Mouse (Mus musculus) neural tube, embryonic 11.5 days (tissue): Measurements from ENCODE around the gene Lin54. TPM values are rescaled to one million over a fixed set of nuclear protein-coding genes. Genes with fewer than 3 reads are reported as not detected.

Experiments
- ATAC-seq: fragments of 200-750 bp; cut with Nextera tagmentation; 2 replicates; pipeline ENCODE4 v1.8.0; 2017; ENCODE audit warnings: moderate number of reproducible peaks, mild to moderate bottlenecking, moderate TSS enrichment, moderate library complexity; ENCODE audit not compliant: insufficient read depth, low FRiP score, low TSS enrichment
- DNase-seq: peaks from one replicate; pipeline ENCODE4 v3.0.0-alpha.2; 2015; ENCODE audit warnings: low spot score
- H3K27ac ChIP-seq: fragments of 300-500 bp; sonication (generic); 2 replicates; pipeline ENCODE4 v1.5.1; 2014; ENCODE audit warnings: low read depth, mild to moderate bottlenecking, low read length
- H3K27me3 ChIP-seq: fragments of 300-500 bp; sonication (generic); 2 replicates; pipeline ENCODE4 v1.6.1; 2014; ENCODE audit warnings: mild to moderate bottlenecking, low read length, mixed read lengths; ENCODE audit not compliant: control insufficient read depth, insufficient read depth
- H3K36me3 ChIP-seq: fragments of 300-500 bp; sonication (generic); 2 replicates; pipeline ENCODE4 v1.6.1; 2014; ENCODE audit warnings: mild to moderate bottlenecking, low read length, moderate library complexity, mixed read lengths; ENCODE audit not compliant: control insufficient read depth, insufficient read depth
- H3K4me1 ChIP-seq: fragments of 300-500 bp; sonication (generic); 2 replicates; pipeline ENCODE4 v1.6.1; 2014; ENCODE audit warnings: low read length, mixed read lengths; ENCODE audit not compliant: control insufficient read depth, insufficient read depth
- H3K4me2 ChIP-seq: fragments of 300-500 bp; sonication (generic); 2 replicates; pipeline ENCODE4 v1.6.1; 2014; ENCODE audit warnings: low read depth, mild to moderate bottlenecking, moderate library complexity
- H3K4me3 ChIP-seq: fragments of 300-500 bp; sonication (generic); 2 replicates; pipeline ENCODE4 v1.5.1; 2014; ENCODE audit warnings: low read depth, low read length
- H3K9ac ChIP-seq: fragments of 300-500 bp; sonication (generic); 2 replicates; pipeline ENCODE4 v1.6.1; 2014; ENCODE audit warnings: mild to moderate bottlenecking, low read length
- H3K9me3 ChIP-seq: fragments of 300-500 bp; sonication (generic); 2 replicates; pipeline ENCODE4 v1.6.1; 2016; ENCODE audit warnings: low read length; ENCODE audit not compliant: control insufficient read depth
- WGBS: fragments of 180-500 bp; shearing (Covaris S2); extraction: QIAGEN DNeasy Blood & Tissue Kit; methylation state at CpG from one replicate; pipeline ENCODE4 v1.1.7; 2014; 5-methylcytosine and 5-hydroxymethylcytosine counted together
- microRNA-seq: library from miRNA; unstranded; fragments of <30 nt; microRNA quantifications from one replicate; pipeline ENCODE4, GENCODE M21; 2016
- polyA plus RNA-seq: library from polyadenylated mRNA; unstranded; fragments of >200 nt; fragmentation: Nextera tagmentation; extraction: Ambion mirVana; gene quantifications from 2 replicates; pipeline ENCODE4 v1.2.1, GENCODE M21; 2014

Gene Lin54
- polyA plus RNA-seq, 1 experiment from 2014 or later, result 16.8 TPM

DNA sequence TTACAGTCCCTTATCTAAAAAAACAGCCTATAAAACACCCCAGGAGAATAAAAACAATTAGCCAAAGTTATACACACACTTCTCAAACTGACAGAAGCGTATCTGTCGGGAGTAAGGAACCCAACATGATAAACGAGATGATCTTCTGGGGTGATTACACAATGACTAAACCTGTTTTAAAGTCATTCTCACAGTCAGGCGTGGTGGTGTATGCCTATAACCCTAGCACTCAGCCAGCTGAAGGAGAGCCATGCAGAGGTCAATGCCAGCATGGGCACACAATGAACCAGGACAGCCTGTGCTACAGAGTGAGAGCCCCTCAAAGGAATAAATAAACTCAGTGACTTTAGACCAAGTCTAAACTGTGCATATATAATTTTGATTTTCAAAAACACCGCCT is 92.0 kb downstream of the Lin54 start:
- no peak overlapping the region for H3K4me3 ChIP-seq
- H3K36me3 ChIP-seq, result peaks cover 6% of the 10 kb centered on the region
- no peaks in the 10 kb centered on the region for H3K27me3 ChIP-seq
- no peak overlapping the region for H3K27ac ChIP-seq
- H3K4me2 ChIP-seq, result no peak overlapping the region
- no peaks in the 10 kb centered on the region for H3K9me3 ChIP-seq
- no peaks in the 10 kb centered on the region for H3K4me1 ChIP-seq
- DNase-seq (no peak), ATAC-seq (no peak)
- WGBS, result 85% methylated on average over 5 of the region's 5 CpGs
- H3K9ac ChIP-seq, result no peak overlapping the region

DNA sequence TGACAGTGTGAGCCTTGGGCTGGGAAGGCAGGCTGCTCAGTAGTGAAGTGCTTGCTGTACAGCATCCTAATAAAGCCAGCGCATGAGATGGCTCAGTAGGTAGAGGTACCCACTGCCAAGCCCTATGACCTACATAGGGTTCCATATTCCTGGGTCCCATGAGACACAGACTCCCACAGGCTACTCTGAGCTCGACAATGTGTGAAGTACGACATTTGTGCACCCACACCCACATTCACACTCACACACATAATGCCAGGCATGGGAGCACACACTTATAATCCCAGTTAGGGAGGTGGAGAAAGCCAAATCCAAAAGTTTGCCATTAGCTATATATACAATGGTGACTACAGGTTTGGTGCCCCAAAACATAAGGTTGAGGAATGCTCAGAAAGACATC is 103.7 kb downstream of the Lin54 start:
- no peak overlapping the region for H3K9ac ChIP-seq
- H3K9me3 ChIP-seq, result no peaks in the 10 kb centered on the region
- ATAC-seq (no peak), DNase-seq (no peak)
- no peaks in the 10 kb centered on the region for H3K4me1 ChIP-seq
- WGBS, result 98% methylated on average over 3 of the region's 3 CpGs
- H3K27ac ChIP-seq, result no peak overlapping the region
- no peak overlapping the region for H3K4me2 ChIP-seq
- no peaks in the 10 kb centered on the region for H3K27me3 ChIP-seq
- peaks cover 10% of the 10 kb centered on the region for H3K36me3 ChIP-seq
- no peak overlapping the region for H3K4me3 ChIP-seq

DNA sequence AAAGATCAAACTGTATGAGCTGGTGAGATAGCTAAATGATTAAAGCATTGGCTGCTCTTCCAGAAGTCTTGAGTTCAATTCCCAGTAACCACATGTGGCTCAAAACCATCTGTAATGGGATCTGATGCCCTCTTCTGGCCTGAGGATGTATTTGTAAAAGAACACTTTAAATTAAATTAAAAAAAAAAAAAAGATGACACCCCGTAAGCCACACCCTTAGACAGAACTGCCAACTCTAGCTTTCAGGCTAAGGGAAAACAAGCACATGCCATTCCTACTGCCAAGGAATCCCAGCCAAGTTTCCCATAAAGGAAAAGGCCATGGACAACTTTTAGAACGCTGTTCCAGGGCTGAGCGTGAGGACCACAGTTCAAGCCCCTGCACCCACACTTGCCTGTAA is 106.8 kb downstream of the Lin54 start:
- Histone ChIP-seq H3K36me3 (peaks cover 8% of the 10 kb centered on the region), H3K27me3 (no peaks in the 10 kb centered on the region), H3K4me1 (no peaks in the 10 kb centered on the region), H3K4me3 (no peak overlapping the region), H3K9ac (no peak overlapping the region), H3K9me3 (no peaks in the 10 kb centered on the region), H3K4me2 (no peak overlapping the region), H3K27ac (no peak overlapping the region)
- ATAC-seq, result no peak
- WGBS, result 92% methylated on average over 3 of the region's 3 CpGs
- no peak for DNase-seq

GRCm38 (mm10) chr5:100392436-100392955 is 107.9 kb downstream of the Lin54 start:
- no peaks in the 10 kb centered on the region for H3K4me1 ChIP-seq
- no peaks in the 10 kb centered on the region for H3K9me3 ChIP-seq
- 95% methylated on average over 20 of the region's 20 CpGs for WGBS
- no peak overlapping the region for H3K9ac ChIP-seq
- H3K4me2 ChIP-seq, result no peak overlapping the region
- ATAC-seq (no peak), DNase-seq (no peak)
- no peak overlapping the region for H3K4me3 ChIP-seq
- peaks cover 6% of the 10 kb centered on the region for H3K36me3 ChIP-seq
- no peak overlapping the region for H3K27ac ChIP-seq
- no peaks in the 10 kb centered on the region for H3K27me3 ChIP-seq

Small RNA genes within 50 kb of the gene (microRNA-seq; reads per million reads assigned to microRNA genes)
- gene Gm23222, result not detected

Other genes starting within 250 kb of the Lin54 start
- 119 and 131 TPM in 2 replicates for gene Sec31a, start 84.4 kb downstream of the Lin54 start, polyA plus RNA-seq
- gene Cops4, start 17.7 kb upstream of the Lin54 start, polyA plus RNA-seq, result 234 and 239 TPM in 2 replicates
- 2.5 and 2.7 TPM in 2 replicates for gene Plac8, start 71.6 kb upstream of the Lin54 start, polyA plus RNA-seq
- 57.1 and 59.5 TPM in 2 replicates for gene Coq2, start 174.5 kb upstream of the Lin54 start, polyA plus RNA-seq
- 1.7 TPM in 2 replicates for gene Hpse, start 219.1 kb upstream of the Lin54 start, polyA plus RNA-seq